Mouse (Mus musculus) neural tube, embryonic 12.5 days (tissue): ENCODE results near the gene Eaf2. TPM values are rescaled to one million over a fixed set of nuclear protein-coding genes. Genes with fewer than 3 reads are reported as not detected.

ENCODE experiments used
- ATAC-seq: fragments of 200-750 bp; cut with Nextera tagmentation; 2 replicates; pipeline ENCODE4 v1.8.0; 2017; ENCODE audit warnings: low read depth, mild to moderate bottlenecking, moderate TSS enrichment, moderate library complexity; ENCODE audit not compliant: low FRiP score
- H3K27ac ChIP-seq: fragments of 300-500 bp; sonication (generic); 2 replicates; pipeline ENCODE4 v1.5.1; 2016
- H3K27me3 ChIP-seq: fragments of 300-500 bp; sonication (generic); replicated peaks from 2 replicates; pipeline ENCODE4 v1.6.1; 2016; ENCODE audit warnings: mild to moderate bottlenecking
- H3K36me3 ChIP-seq: fragments of 300-500 bp; sonication (generic); 2 replicates; pipeline ENCODE4 v1.6.1; 2016; ENCODE audit warnings: mild to moderate bottlenecking
- H3K4me1 ChIP-seq: fragments of 300-500 bp; sonication (generic); 2 replicates; pipeline ENCODE4 v1.6.1; 2016
- H3K4me2 ChIP-seq: fragments of 300-500 bp; sonication (generic); replicated peaks from 2 replicates; pipeline ENCODE4 v1.6.1; 2016; ENCODE audit warnings: mild to moderate bottlenecking
- H3K4me3 ChIP-seq: fragments of 300-500 bp; sonication (generic); 2 replicates; pipeline ENCODE4 v1.5.1; 2016
- H3K9ac ChIP-seq: fragments of 300-500 bp; sonication (generic); 2 replicates; pipeline ENCODE4 v1.6.1; 2016; ENCODE audit warnings: mild to moderate bottlenecking
- H3K9me3 ChIP-seq: fragments of 300-500 bp; sonication (generic); 2 replicates; pipeline ENCODE4 v1.6.1; 2016; ENCODE audit warnings: mild to moderate bottlenecking
- WGBS: fragments of 180-500 bp; shearing (Covaris S2); methylation state at CpG from one replicate; pipeline ENCODE4 v1.1.7; 2016; 5-methylcytosine and 5-hydroxymethylcytosine counted together
- polyA plus RNA-seq: library from polyadenylated mRNA; unstranded; fragments of >200 nt; fragmentation: Nextera tagmentation; extraction: Ambion mirVana; gene quantifications from 2 replicates; pipeline ENCODE4 v1.2.1, GENCODE M21; 2016

Eaf2 gene
- polyA plus RNA-seq, 1 experiment from 2014 or later: 0.81 TPM

- H3K27ac ChIP-seq: no peak overlapping the region
- no peak overlapping the region for H3K9ac ChIP-seq
- no peak overlapping the region for H3K4me3 ChIP-seq
- H3K27me3 ChIP-seq: no peaks in the 10 kb centered on the region
- H3K36me3 ChIP-seq: no peaks in the 10 kb centered on the region
- H3K4me2 ChIP-seq: no peak overlapping the region
- no peak for ATAC-seq
- H3K9me3 ChIP-seq: no peaks in the 10 kb centered on the region
- WGBS: 86% methylated on average over 4 of the region's 4 CpGs
- no peaks in the 10 kb centered on the region for H3K4me1 ChIP-seq
These were observed 84.6 kb downstream of the Eaf2 start for GRCm38 (mm10) chr16:36790166-36790565.

GRCm38 (mm10) chr16:36786466-36786865 lies 88.3 kb downstream of the Eaf2 start:
- no peak overlapping the region for H3K4me2 ChIP-seq
- H3K4me3 ChIP-seq: no peak overlapping the region
- no peak overlapping the region for H3K27ac ChIP-seq
- 94% methylated on average over 7 of the region's 7 CpGs for WGBS
- no peaks in the 10 kb centered on the region for H3K4me1 ChIP-seq
- no peak overlapping the region for H3K9ac ChIP-seq
- H3K36me3 ChIP-seq: no peaks in the 10 kb centered on the region
- no peaks in the 10 kb centered on the region for H3K27me3 ChIP-seq
- H3K9me3 ChIP-seq: no peaks in the 10 kb centered on the region
- no peak for ATAC-seq

- WGBS: 81% methylated on average over 10 of the region's 10 CpGs
- Histone ChIP-seq H3K4me1 (no peaks in the 10 kb centered on the region), H3K36me3 (no peaks in the 10 kb centered on the region), H3K9me3 (no peaks in the 10 kb centered on the region), H3K4me2 (no peak within 1 kb of the TSS), H3K27ac (no peak within 1 kb of the TSS), H3K4me3 (no peak within 1 kb of the TSS), H3K9ac (no peak within 1 kb of the TSS), H3K27me3 (no peaks in the 10 kb centered on the region)
- no peak for ATAC-seq
These were observed 90.0 kb downstream of the Eaf2 start, which contains the start of gene Slc15a2 for GRCm38 (mm10) chr16:36784594-36785313. Gene Slc15a2 (minus strand): TSS chr16:36784962.

- WGBS: 90% methylated on average over 2 of the region's 2 CpGs
- Histone ChIP-seq H3K27me3 (no peaks in the 10 kb centered on the region), H3K4me1 (no peaks in the 10 kb centered on the region), H3K9me3 (no peaks in the 10 kb centered on the region), H3K9ac (no peak overlapping the region), H3K36me3 (no peaks in the 10 kb centered on the region), H3K4me2 (no peak overlapping the region), H3K27ac (no peak overlapping the region), H3K4me3 (no peak overlapping the region)
- no peak for ATAC-seq
These were observed 90.7 kb downstream of the Eaf2 start for GRCm38 (mm10) chr16:36784146-36784545.

- no peaks in the 10 kb centered on the region for H3K9me3 ChIP-seq
- no peak overlapping the region for H3K27ac ChIP-seq
- H3K4me2 ChIP-seq: no peak overlapping the region
- WGBS: 76% methylated on average over 6 of the region's 6 CpGs
- no peaks in the 10 kb centered on the region for H3K36me3 ChIP-seq
- no peak overlapping the region for H3K4me3 ChIP-seq
- no peaks in the 10 kb centered on the region for H3K27me3 ChIP-seq
- ATAC-seq: no peak
- no peaks in the 10 kb centered on the region for H3K4me1 ChIP-seq
- H3K9ac ChIP-seq: no peak overlapping the region
These were observed 99.1 kb downstream of the Eaf2 start for GRCm38 (mm10) chr16:36775658-36776057.

- no peak overlapping the region for H3K9ac ChIP-seq
- H3K27me3 ChIP-seq: no peaks in the 10 kb centered on the region
- WGBS: 91% methylated on average over 5 of the region's 5 CpGs
- no peaks in the 10 kb centered on the region for H3K4me1 ChIP-seq
- no peak for ATAC-seq
- H3K9me3 ChIP-seq: no peaks in the 10 kb centered on the region
- no peak overlapping the region for H3K4me2 ChIP-seq
- H3K27ac ChIP-seq: no peak overlapping the region
- no peak overlapping the region for H3K4me3 ChIP-seq
- no peaks in the 10 kb centered on the region for H3K36me3 ChIP-seq
These were observed 101.8 kb downstream of the Eaf2 start for GRCm38 (mm10) chr16:36772996-36773395.

GRCm38 (mm10) chr16:36771703-36772102 lies 103.1 kb downstream of the Eaf2 start:
- Histone ChIP-seq H3K4me1 (no peaks in the 10 kb centered on the region), H3K27ac (no peak overlapping the region), H3K9ac (no peak overlapping the region), H3K27me3 (no peaks in the 10 kb centered on the region), H3K9me3 (no peaks in the 10 kb centered on the region), H3K4me3 (no peak overlapping the region), H3K4me2 (no peak overlapping the region), H3K36me3 (no peaks in the 10 kb centered on the region)
- WGBS: 90% methylated on average over 3 of the region's 3 CpGs
- no peak for ATAC-seq

GRCm38 (mm10) chr16:36771244-36771643 lies 103.6 kb downstream of the Eaf2 start:
- ATAC-seq: no peak
- H3K9me3 ChIP-seq: no peaks in the 10 kb centered on the region
- no peak overlapping the region for H3K9ac ChIP-seq
- H3K4me3 ChIP-seq: no peak overlapping the region
- 88% methylated on average over 2 of the region's 2 CpGs for WGBS
- H3K27me3 ChIP-seq: no peaks in the 10 kb centered on the region
- no peak overlapping the region for H3K4me2 ChIP-seq
- no peaks in the 10 kb centered on the region for H3K36me3 ChIP-seq
- no peaks in the 10 kb centered on the region for H3K4me1 ChIP-seq
- no peak overlapping the region for H3K27ac ChIP-seq

GRCm38 (mm10) chr16:36770830-36771229 lies 104.0 kb downstream of the Eaf2 start:
- Histone ChIP-seq H3K27ac (no peak overlapping the region), H3K4me2 (no peak overlapping the region), H3K9ac (no peak overlapping the region), H3K27me3 (no peaks in the 10 kb centered on the region), H3K9me3 (no peaks in the 10 kb centered on the region), H3K36me3 (no peaks in the 10 kb centered on the region), H3K4me1 (no peaks in the 10 kb centered on the region), H3K4me3 (no peak overlapping the region)
- no peak for ATAC-seq
- WGBS: 75% methylated on average over 4 of the region's 4 CpGs

- Histone ChIP-seq H3K9ac (no peak overlapping the region), H3K4me3 (no peak overlapping the region), H3K4me2 (no peak overlapping the region), H3K36me3 (no peaks in the 10 kb centered on the region), H3K27me3 (no peaks in the 10 kb centered on the region), H3K27ac (no peak overlapping the region), H3K4me1 (no peaks in the 10 kb centered on the region), H3K9me3 (no peaks in the 10 kb centered on the region)
- no peak for ATAC-seq
- WGBS: 80% methylated on average over 9 of the region's 13 CpGs
These were observed 104.5 kb downstream of the Eaf2 start for GRCm38 (mm10) chr16:36770191-36770771.

- no peaks in the 10 kb centered on the region for H3K27me3 ChIP-seq
- H3K9ac ChIP-seq: no peak overlapping the region
- H3K4me2 ChIP-seq: no peak overlapping the region
- H3K4me3 ChIP-seq: no peak overlapping the region
- no peaks in the 10 kb centered on the region for H3K36me3 ChIP-seq
- no peak overlapping the region for H3K27ac ChIP-seq
- 95% methylated on average over 3 of the region's 3 CpGs for WGBS
- ATAC-seq: no peak
- no peaks in the 10 kb centered on the region for H3K9me3 ChIP-seq
- H3K4me1 ChIP-seq: no peaks in the 10 kb centered on the region
These were observed 122.8 kb downstream of the Eaf2 start for GRCm38 (mm10) chr16:36751979-36752378.

- H3K4me3 ChIP-seq: no peak overlapping the region
- H3K27me3 ChIP-seq: no peaks in the 10 kb centered on the region
- no peak for ATAC-seq
- no peak overlapping the region for H3K27ac ChIP-seq
- H3K4me2 ChIP-seq: no peak overlapping the region
- H3K36me3 ChIP-seq: no peaks in the 10 kb centered on the region
- no peak overlapping the region for H3K9ac ChIP-seq
- 69% methylated on average over 2 of the region's 2 CpGs for WGBS
- no peaks in the 10 kb centered on the region for H3K4me1 ChIP-seq
- no peaks in the 10 kb centered on the region for H3K9me3 ChIP-seq
These were observed 127.0 kb downstream of the Eaf2 start for GRCm38 (mm10) chr16:36747767-36748166.

- H3K9ac ChIP-seq: no peak overlapping the region
- WGBS: 85% methylated on average over 4 of the region's 4 CpGs
- no peak overlapping the region for H3K4me3 ChIP-seq
- no peak overlapping the region for H3K4me2 ChIP-seq
- H3K36me3 ChIP-seq: no peaks in the 10 kb centered on the region
- no peak for ATAC-seq
- H3K9me3 ChIP-seq: no peaks in the 10 kb centered on the region
- no peaks in the 10 kb centered on the region for H3K27me3 ChIP-seq
- no peaks in the 10 kb centered on the region for H3K4me1 ChIP-seq
- H3K27ac ChIP-seq: no peak overlapping the region
These were observed 127.7 kb downstream of the Eaf2 start for GRCm38 (mm10) chr16:36747068-36747467.
